Mouse (Mus musculus): ENCODE data around the gene Kctd4. TPM values are rescaled to one million over a fixed set of nuclear protein-coding genes. Genes with fewer than 3 reads are reported as not detected.

Kctd4 gene
- polyA plus RNA-seq, 1 experiment from 2014 or later = 1.1 TPM

DNA sequence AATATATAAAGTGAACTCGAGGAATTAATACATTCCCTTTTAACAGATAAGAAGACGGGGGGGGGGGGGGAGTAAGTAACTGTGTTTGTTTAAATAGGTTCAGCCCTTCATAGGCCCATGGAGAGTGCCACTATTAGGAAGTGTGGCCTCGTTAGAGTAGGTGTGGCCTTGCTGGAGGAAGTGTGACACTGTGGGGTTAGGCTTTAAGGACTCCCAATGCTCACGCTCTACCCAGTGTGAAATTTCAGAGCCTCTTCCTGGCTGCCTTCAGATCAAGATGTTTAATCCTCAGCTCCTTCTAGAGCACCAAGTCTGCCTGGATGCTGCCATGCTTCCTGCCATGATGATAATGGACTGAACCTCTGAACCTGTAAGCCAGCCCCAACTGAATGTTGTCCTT, 47.0 kb downstream of the Kctd4 start:
- ATAC-seq (replicated peaks; ENCODE audit: low FRiP score, low TSS enrichment, low read depth) = no peak
- Histone ChIP-seq H3K36me3 (ENCODE audit: control insufficient read depth, insufficient read depth, low read length) (peaks cover 9% of the 10 kb centered on the region; the same call in 1 of the 2 replicates), H3K4me3 (ENCODE audit: low read depth, low read length) (no peak overlapping the region), H3K9me3 (ENCODE audit: control insufficient read depth, low read length) (no peaks in the 10 kb centered on the region), H3K9ac (ENCODE audit: low read length) (no peak overlapping the region), H3K4me1 (replicated peaks; ENCODE audit: control insufficient read depth, insufficient read depth, low read length) (no peaks in the 10 kb centered on the region), H3K27ac (ENCODE audit: low read depth) (no peak overlapping the region), H3K4me2 (ENCODE audit: low read length) (no peak overlapping the region), H3K27me3 (replicated peaks; ENCODE audit: control insufficient read depth, insufficient read depth, low read length) (no peaks in the 10 kb centered on the region)
- WGBS = 82% methylated on average over 4 of the region's 4 CpGs
- DNase-seq (ENCODE audit: low spot score) = no peak

DNA sequence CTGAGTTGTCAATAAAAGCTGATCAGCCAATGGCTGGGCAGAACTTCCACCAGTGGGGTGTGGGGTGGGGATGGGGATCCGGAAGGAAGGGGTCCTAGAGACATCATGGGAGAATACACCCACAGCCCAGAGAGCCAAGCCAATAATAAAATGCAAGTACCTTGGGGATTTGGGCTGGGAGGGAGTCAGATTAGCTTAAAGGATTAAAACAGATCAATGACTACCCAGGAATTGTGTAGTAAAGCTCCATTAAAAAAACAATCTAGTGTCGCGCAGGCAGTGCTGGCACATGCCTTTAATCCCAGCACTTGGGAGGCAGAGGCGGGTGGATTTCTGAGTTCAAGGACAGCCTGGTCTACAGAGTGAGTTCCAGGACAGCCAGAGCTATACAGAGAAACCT, 50.2 kb downstream of the Kctd4 start:
- no peak for ATAC-seq (replicated peaks; ENCODE audit: low FRiP score, low TSS enrichment, low read depth)
- Histone ChIP-seq H3K36me3 (ENCODE audit: control insufficient read depth, insufficient read depth, low read length) (peaks cover 11% of the 10 kb centered on the region; the same call in 1 of the 2 replicates), H3K4me1 (replicated peaks; ENCODE audit: control insufficient read depth, insufficient read depth, low read length) (peaks cover 14% of the 10 kb centered on the region), H3K4me2 (ENCODE audit: low read length) (no peak overlapping the region), H3K9me3 (ENCODE audit: control insufficient read depth, low read length) (no peaks in the 10 kb centered on the region), H3K27me3 (replicated peaks; ENCODE audit: control insufficient read depth, insufficient read depth, low read length) (no peaks in the 10 kb centered on the region), H3K27ac (ENCODE audit: low read depth) (no peak overlapping the region), H3K9ac (ENCODE audit: low read length) (no peak overlapping the region), H3K4me3 (ENCODE audit: low read depth, low read length) (no peak overlapping the region)
- 91% methylated on average over 4 of the region's 4 CpGs for WGBS
- no peak for DNase-seq (ENCODE audit: low spot score)

DNA sequence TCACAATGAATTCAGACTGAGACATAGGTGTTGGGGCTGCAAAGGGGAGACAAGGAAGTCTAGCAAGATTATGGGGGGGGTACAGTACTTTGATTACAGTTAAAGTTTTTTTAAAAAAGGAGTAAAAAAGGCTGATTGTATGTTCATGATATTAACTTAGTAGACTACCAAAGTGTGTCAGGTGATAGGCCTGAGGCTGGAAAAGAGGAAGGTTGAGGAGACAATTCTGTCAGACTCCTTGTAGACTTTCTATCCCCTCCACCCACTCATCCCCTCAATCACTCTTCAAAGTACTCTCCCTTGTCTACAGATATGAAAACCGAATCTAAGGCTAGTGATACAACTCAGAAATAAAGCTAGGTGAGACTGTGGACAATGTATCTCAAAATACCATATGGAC, 53.4 kb downstream of the Kctd4 start:
- Histone ChIP-seq H3K36me3 (ENCODE audit: control insufficient read depth, insufficient read depth, low read length) (peaks cover 11% of the 10 kb centered on the region; the same call in 1 of the 2 replicates), H3K9me3 (ENCODE audit: control insufficient read depth, low read length) (no peaks in the 10 kb centered on the region), H3K27me3 (replicated peaks; ENCODE audit: control insufficient read depth, insufficient read depth, low read length) (no peaks in the 10 kb centered on the region), H3K4me2 (ENCODE audit: low read length) (no peak overlapping the region), H3K9ac (ENCODE audit: low read length) (no peak overlapping the region), H3K4me3 (ENCODE audit: low read depth, low read length) (no peak overlapping the region), H3K4me1 (replicated peaks; ENCODE audit: control insufficient read depth, insufficient read depth, low read length) (peaks cover 16% of the 10 kb centered on the region), H3K27ac (ENCODE audit: low read depth) (no peak overlapping the region)
- ATAC-seq (replicated peaks; ENCODE audit: low FRiP score, low TSS enrichment, low read depth) (no peak), DNase-seq (ENCODE audit: low spot score) (no peak)
- WGBS = 91% methylated on average over 1 of the region's 1 CpGs

DNA sequence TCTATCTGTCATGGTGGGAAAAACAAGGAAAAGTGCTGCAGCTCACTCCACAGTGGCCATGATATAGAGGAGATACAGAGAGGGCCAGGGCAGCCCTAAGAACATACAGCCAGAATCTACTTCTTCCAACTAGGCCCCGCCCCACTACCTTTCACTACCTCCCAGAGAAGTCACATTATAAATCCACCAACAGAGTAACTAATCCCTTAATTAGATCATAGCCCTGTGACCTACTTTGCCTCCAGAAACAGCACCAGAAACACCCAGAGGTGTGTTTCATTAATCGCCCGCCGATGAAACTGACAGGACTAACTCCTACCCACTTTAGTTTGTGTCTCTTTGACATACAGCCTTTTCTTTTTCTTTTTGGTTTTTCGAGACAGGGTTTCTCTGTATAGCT, 54.4 kb downstream of the Kctd4 start:
- Histone ChIP-seq H3K9me3 (ENCODE audit: control insufficient read depth, low read length) (no peaks in the 10 kb centered on the region), H3K36me3 (ENCODE audit: control insufficient read depth, insufficient read depth, low read length) (peaks cover 11% of the 10 kb centered on the region; the same call in 1 of the 2 replicates), H3K4me2 (ENCODE audit: low read length) (peak overlapping the region; percentile 84), H3K27ac (ENCODE audit: low read depth) (no peak overlapping the region), H3K4me3 (ENCODE audit: low read depth, low read length) (no peak overlapping the region), H3K27me3 (replicated peaks; ENCODE audit: control insufficient read depth, insufficient read depth, low read length) (no peaks in the 10 kb centered on the region), H3K4me1 (replicated peaks; ENCODE audit: control insufficient read depth, insufficient read depth, low read length) (peaks cover 16% of the 10 kb centered on the region), H3K9ac (ENCODE audit: low read length) (peak overlapping the region; percentile 85; the same call in 1 of the 2 replicates)
- DNase-seq (ENCODE audit: low spot score) (no peak), ATAC-seq (replicated peaks; ENCODE audit: low FRiP score, low TSS enrichment, low read depth) (no peak)
- 87% methylated on average over 5 of the region's 5 CpGs for WGBS

DNA sequence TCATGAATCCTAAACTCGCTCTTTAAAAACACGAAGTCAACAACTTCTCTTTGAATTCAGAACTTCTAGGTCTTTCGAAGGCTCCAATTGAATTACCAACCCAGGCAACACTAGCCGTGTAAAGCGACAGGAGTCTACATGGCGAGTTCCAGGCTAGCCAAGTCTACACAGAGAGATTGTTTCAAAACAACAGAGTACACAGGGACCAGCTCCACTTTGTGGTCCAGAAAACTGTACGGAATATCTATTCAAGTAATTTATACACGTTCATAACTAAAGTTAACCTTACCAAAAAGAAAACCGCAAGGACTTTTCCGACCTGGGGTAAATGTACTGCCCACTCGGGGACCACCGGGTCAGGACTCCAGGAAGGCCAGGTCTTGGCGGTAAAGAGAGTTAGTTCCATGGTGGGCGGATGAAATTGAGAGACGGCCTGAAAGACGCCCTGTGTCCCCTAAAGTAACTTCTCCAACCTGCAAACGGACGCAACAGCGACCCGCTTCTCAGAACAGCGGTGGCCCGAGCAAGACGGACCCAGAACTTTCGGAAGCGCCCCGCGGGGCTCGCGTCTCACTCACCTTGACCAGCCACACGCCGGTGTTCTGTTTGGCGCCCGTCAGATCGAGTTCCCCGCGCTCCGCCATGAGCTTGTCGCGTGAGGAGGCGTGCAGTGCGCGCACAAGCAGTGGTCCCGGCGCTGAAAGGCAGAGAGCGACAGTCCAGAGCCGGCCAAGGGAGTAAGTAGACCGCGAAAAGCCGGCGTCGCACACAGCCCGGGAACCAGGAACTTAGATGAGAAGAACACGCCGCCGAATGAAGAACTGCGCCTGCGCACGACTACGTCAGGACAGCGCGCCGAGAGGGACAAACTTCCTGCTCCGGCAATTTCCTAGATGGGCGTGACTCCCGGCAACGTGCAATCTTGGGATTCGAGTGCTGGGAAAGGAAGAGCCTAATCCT, 55.6 kb downstream of the Kctd4 start, which contains the start of gene Gtf2f2:
Gene Gtf2f2, minus strand, starts transcription at position 764 of the 960 bp plus-strand sequence.
- Histone ChIP-seq H3K4me1 (replicated peaks; ENCODE audit: control insufficient read depth, insufficient read depth, low read length) (peaks cover 16% of the 10 kb centered on the region), H3K9ac (ENCODE audit: low read length) (peak within 1 kb of the TSS; percentile 85), H3K4me3 (ENCODE audit: low read depth, low read length) (peak within 1 kb of the TSS; percentile 95), H3K36me3 (ENCODE audit: control insufficient read depth, insufficient read depth, low read length) (peaks cover 7% of the 10 kb centered on the region; the same call in 1 of the 2 replicates), H3K27ac (ENCODE audit: low read depth) (peak within 1 kb of the TSS; percentile 76), H3K9me3 (ENCODE audit: control insufficient read depth, low read length) (no peaks in the 10 kb centered on the region), H3K27me3 (replicated peaks; ENCODE audit: control insufficient read depth, insufficient read depth, low read length) (no peaks in the 10 kb centered on the region), H3K4me2 (ENCODE audit: low read length) (peak within 1 kb of the TSS; percentile 84)
- ATAC-seq (replicated peaks; ENCODE audit: low FRiP score, low TSS enrichment, low read depth) (peak; percentile 93), DNase-seq (ENCODE audit: low spot score) (peak; percentile 98)
- WGBS = 1% methylated on average over 67 of the region's 67 CpGs

DNA sequence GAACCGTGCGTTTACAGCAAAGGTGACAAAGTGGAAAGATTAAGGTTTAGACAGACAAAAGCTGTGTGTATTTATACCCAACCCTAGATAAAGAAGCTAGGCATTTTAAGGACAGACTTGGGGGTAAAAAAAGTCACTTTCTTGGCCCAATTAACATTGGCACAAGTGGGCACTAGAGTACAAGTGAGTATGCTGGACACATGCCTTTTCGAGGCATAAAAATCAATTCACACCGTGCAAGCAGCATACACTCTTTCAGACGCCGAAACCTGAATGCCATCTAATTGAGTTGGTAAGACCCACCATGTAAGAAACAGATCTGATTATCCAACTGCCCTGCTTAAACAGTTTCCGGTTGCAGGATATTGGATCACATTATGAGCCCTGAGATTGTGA, 56.3 kb downstream of the Kctd4 start:
- ATAC-seq (replicated peaks; ENCODE audit: low FRiP score, low TSS enrichment, low read depth) = peak; percentile 42
- H3K9ac ChIP-seq (ENCODE audit: low read length) = no peak overlapping the region; the same call in 1 of the 2 replicates
- no peak for DNase-seq (ENCODE audit: low spot score)
- H3K27ac ChIP-seq (ENCODE audit: low read depth) = no peak overlapping the region; the same call in 1 of the 2 replicates
- peak overlapping the region; percentile 95 for H3K4me3 ChIP-seq (ENCODE audit: low read depth, low read length)
- H3K4me1 ChIP-seq (replicated peaks; ENCODE audit: control insufficient read depth, insufficient read depth, low read length) = peaks cover 16% of the 10 kb centered on the region
- no peaks in the 10 kb centered on the region for H3K27me3 ChIP-seq (replicated peaks; ENCODE audit: control insufficient read depth, insufficient read depth, low read length)
- peaks cover 7% of the 10 kb centered on the region; the same call in 1 of the 2 replicates for H3K36me3 ChIP-seq (ENCODE audit: control insufficient read depth, insufficient read depth, low read length)
- no peaks in the 10 kb centered on the region for H3K9me3 ChIP-seq (ENCODE audit: control insufficient read depth, low read length)
- H3K4me2 ChIP-seq (ENCODE audit: low read length) = peak overlapping the region; percentile 84
- 28% methylated on average over 7 of the region's 7 CpGs for WGBS

DNA sequence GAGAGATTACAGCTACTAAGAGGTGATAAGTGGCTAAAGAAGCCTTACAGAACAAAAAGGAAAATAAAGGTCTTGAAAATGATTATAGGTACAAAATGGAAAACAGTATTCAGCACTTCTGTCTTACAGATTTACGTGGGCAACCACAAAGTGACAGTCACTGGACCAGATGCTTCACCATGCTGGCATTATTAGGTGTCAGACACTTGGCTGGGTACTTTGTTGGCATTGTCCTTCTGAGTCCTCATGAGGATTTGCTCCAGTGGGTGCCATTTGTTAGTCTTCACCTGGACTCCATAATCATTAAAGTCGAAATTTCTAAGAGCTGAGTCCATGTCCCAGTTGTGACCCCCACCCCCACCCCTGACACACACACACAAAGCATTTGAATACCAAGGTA, 59.5 kb downstream of the Kctd4 start:
- Histone ChIP-seq H3K27ac (ENCODE audit: low read depth) (no peak overlapping the region), H3K27me3 (replicated peaks; ENCODE audit: control insufficient read depth, insufficient read depth, low read length) (no peaks in the 10 kb centered on the region), H3K9ac (ENCODE audit: low read length) (no peak overlapping the region), H3K4me3 (ENCODE audit: low read depth, low read length) (no peak overlapping the region), H3K36me3 (ENCODE audit: control insufficient read depth, insufficient read depth, low read length) (no peaks in the 10 kb centered on the region), H3K4me2 (ENCODE audit: low read length) (no peak overlapping the region), H3K4me1 (replicated peaks; ENCODE audit: control insufficient read depth, insufficient read depth, low read length) (peaks cover 8% of the 10 kb centered on the region; the same call in 1 of the 2 replicates), H3K9me3 (ENCODE audit: control insufficient read depth, low read length) (0 out of 2 replicates have a peak, but pooled peaks cover 5% of the 10 kb centered on the region)
- no peak for DNase-seq (ENCODE audit: low spot score)
- WGBS = 48% methylated on average over 2 of the region's 2 CpGs
- ATAC-seq (replicated peaks; ENCODE audit: low FRiP score, low TSS enrichment, low read depth) = no peak
